Mouse (Mus musculus) cerebellum, postnatal 14 days (tissue): Measurements from ENCODE around the gene Ttc30b.
"Not testable (repeated sequence)": the region's sequence is repeated elsewhere in the genome, so short reads cannot be mapped to it uniquely, and the experiment has no call there.

Source experiments
- DNase-seq, 2 experiments: peaks; one replicate each; pipeline ENCODE4 v3.0.0; 2021; ENCODE audit warnings: mixed read lengths in 2 of 2

Ttc30b gene

DNA sequence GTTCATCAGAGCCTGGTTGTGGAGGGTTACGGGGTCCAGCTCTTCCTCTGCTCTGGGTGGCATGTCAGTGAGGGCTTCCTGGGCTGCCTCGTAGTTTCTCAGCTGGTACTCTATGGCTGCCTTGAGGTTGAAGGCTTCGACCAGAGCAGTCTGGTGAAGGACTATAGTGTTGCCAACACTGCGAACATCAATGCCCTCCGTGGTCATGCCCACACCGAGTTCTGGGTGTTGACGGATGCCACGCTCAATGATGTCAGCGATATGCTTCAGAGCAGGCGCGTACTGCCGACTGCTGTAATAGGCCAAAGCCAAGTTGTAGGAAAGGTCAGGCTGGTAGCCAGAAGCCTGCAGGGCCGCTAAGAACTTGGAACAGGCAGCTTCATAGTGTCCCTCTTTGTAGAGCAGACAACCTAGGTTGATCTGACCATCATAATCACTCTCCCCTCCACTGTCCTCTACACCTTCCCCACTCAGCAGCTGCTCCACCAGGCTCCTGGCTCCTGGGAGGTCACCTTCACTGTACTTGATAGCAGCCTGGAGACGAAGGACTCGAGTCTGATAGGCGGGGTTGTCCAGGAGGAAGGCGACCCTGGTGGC is 767 bp downstream of the Ttc30b start:
- DNase-seq, result peak; percentile 74

DNA sequence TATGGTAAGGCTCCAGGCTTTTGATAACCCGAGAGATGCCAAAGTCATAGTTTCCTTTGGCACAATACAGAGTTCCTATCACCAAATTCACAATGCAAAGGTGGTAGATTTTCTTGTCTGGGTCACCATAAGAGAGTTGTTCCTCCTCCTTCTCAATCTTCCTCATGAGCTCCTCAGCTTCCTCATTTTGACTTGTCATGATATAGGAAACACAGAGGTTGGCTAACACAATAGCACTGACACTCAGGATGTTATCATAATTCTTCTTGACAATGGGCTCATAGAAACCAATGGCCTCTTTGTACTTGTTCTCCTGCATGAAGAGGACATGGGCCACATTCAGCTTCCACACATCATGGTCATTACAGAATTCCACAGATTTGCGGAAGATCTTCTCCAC is 1.7 kb downstream of the Ttc30b start:
- DNase-seq, result not testable (repeated sequence)

DNA sequence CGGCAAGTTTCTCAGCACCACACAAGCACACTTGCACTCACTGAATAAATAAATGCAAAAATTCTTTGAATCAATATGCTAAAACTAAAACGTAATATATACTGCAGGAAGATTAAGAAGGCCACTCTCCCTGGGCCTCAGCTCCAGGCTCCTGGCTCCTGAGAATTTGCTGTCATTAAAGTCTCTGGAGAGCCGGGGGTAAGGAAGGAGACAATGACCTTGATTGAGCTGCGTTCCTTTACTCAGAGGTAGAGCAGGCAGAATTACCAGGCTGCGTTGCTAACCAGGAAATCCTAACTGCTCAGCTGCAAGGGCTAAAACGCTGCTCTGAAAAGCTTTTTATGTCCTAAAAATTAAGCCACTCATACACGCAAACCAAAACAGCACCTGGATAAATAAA is 4.8 kb downstream of the Ttc30b start:
- no peak for DNase-seq

DNA sequence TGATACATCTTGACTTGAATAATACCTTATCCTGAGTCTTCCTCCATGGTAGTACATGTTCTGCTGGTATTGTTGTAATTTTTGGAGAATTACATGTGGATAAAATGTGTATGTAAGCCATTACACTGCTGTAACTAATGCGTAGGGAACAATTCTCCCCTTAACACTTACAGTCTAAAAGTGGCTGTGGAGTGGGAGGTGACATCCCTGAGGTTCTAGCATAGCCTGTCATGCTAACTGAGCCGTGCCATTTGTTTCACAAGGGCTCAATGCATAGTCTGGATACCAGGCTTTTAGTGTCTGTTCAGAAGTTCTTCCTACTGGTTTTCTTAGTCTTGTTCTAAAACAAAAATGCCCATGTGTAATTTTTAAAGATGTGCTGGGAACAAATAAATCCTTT is 7.4 kb downstream of the Ttc30b start:
- DNase-seq, result no peak

DNA sequence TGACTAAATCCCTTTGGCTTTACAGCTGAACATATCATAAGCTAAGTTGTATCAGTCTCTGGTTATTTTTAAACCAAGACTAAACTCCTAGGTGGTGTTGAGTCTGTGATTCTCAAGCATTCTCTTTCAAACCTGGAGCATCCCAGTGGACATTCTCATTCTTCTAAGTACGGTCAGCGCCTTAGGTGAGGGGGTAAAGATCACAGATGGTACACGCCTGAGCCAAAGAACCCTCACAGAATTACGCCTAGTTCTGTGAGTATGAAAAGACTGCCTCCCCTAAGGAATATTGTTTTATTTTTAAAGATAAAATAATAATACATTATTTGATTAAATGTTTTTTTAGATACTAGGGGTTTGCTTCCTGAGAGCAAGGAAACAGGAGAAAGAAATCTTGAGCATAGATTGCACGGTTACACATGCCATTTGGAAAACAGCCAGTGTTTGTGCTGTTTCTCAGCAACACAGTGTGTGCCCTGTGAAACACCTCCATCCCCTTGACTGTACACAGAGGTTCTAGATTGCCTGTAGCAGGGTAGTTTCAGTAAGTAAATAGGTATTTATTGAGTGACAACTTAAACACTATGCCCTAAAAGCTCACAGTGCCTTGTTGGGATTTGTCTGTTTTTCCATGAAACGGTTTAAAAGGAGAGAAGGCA is 8.5 kb downstream of the Ttc30b start:
- DNase-seq, result peak; percentile 46 to 68

DNA sequence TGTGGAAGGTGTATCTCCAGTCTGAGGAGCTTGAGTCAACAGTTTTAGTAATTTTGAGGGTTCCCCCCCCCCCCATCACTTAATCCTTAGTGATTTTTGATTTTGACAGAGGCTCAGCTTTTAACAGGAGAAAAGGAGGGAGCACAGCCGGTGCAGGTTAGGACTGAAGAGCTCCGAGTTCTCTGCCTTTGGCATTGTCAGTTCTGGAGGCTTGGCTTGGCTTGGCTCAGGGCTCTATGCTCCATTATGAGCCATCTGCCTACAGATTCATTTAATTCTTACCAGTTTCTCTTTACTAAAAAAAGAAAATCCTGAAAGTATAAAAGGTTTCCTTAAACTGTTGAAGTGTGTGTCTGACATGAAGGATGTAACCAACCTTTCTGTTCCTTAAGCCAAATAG is 9.2 kb downstream of the Ttc30b start:
- peak; percentile 76 to 77 for DNase-seq

DNA sequence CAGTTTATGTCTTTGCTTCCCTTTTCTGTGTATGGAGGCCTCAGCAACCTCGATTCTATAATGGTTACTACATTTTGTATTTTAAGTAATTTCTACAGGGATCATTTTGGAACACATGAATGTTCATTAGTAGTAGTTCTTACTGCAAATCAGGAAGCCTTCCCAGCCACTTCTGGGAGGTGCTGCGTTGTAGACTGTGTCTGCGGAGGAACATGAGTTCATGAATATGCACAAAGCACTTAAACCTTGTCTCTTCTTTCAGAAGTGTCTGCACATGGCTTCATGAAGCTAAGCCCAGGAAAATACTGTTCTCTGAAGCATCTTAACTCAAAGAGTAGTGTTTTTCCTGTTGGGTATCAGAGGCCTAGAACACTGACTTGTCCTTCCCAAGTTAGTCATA is 10.4 kb downstream of the Ttc30b start:
- DNase-seq, result peak in 1 of 2 experiments; percentile 18

DNA sequence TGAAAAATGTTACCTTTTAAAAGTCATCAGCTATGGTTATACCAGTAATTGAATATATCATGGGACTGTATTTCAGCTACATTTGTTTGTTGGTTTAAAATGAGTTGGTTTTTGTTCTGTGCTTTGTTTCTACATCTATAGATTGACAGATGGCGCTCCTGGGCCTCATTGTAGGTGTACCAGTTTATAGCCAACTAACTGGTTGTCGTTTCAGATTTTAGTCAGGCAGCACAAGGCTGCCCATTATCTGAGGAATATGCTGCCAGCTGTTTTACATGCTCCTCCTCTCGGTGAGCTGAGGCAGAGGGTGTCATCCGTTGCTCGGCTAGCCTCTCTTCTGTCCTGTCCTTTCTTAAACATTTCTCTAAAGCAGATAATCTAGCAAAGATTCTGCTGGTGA is 12.3 kb downstream of the Ttc30b start:
- DNase-seq, result peak; percentile 38 to 51

DNA sequence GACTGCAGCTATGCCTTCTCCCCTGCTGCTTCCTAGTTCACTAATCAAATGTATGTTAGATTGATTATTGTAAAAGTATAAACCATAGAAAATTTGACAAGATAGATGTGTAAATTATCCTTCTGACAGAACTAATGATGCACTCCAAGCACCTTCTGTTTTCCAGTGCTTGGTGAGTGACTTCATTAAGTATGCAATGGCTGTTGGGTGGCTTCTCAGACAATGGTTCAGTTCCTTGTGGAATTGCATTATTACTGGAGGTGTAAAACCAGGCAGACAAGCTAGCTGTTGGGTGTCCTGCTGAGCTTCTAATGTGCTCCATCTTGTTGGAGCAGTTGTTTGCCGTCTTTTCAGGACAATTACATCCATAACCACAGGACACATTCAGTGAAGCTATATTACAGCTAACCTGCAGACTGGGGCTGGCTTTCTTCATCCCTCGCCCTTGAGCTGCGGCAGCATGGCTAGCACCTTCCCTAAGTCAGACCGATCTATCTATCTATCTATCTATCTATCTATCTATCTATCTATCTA is 14.5 kb downstream of the Ttc30b start:
- no peak for DNase-seq

DNA sequence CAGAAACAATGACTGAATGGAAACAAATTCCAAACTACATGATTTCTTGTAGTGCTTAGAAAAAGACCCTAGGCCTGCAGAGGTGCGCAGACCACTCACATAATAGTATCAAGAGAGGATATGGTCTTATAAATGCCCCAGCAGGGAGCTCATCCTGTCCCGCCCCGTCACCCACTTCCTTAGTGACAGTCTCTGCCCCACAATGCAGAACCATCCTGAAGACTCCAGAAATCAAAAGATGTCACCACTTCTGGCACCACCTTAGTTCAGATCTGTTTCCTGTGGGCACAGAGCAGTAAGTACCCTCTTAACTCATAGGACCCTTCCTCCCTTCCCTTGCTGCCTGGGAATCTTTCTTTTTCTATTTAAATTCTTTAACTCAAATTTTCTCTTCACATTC is 23.3 kb downstream of the Ttc30b start:
- DNase-seq, result no peak

DNA sequence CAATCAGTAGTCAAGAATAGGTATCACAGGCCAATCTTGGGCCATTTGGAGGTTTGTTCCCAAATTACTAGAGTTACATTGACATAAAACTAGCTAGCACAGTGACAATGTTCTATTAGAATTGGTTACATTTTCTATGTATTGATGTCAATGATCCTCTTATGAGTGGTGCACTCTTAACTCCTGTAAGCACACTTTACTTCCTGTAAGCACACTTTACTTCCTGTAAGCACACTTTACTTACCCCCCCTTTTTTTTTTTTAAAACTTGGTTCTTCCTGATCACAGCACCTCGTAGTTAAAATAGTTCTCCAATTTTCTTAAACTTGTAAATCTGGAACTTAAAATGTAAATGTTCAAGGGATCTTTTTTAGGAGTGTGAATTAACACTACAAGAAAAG is 31.2 kb downstream of the Ttc30b start:
- no peak for DNase-seq

DNA sequence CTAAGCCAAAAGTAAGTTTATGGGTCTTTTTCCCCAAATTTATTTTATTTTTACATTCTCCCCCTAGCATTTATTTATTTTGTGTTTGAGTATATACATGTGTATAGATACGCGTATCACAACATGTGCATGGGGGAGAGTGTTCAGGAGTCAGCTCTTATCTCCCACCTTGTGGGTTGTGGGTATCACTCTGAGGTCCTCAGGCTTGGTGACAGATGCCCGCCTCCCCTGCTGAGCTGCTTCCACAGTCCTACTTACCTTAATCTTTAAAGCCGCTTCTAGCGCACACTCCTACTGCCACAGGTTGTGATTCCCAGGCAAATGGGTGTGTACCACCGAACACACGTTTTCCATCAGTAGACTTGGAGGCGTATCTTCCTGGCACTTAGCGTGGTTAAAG is 36.5 kb downstream of the Ttc30b start:
- DNase-seq, result no peak

DNA sequence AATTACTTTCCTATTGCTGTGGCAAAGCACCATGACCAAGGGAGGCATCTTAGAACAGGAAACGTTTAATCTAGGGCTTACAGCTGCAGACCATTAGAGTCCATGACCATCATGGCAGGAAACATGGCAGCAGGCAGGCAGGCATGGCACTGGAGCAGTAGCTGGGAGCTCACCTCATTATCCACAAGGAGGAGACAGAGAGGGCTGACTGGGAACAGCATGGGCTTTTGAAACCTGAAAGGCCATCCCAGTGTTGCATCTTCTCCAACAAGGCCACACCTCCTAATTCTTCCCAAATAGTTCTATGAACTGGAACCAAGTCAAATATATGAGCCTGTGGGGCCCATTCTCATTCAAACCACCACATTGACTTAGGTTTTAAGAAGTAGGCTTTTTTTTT is 38.1 kb downstream of the Ttc30b start:
- no peak for DNase-seq

DNA sequence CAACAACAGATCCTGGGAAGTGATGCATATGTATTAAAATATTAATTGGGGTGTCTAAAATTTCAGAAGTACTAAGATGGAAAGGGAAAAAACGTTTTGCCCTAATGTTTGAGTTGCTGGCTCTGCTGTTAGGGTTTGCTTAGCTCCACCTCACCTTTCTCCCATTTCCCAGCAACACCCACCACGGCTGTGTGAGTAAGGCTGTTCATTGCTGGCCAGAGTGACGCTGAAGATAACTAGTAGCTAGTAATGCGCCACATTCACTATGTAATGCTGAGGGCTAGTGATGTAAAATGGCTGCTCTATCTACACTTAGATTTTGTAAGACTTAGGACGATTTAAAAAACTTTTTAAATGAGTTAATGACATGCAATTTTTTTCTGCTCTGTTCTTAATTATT is 42.7 kb downstream of the Ttc30b start:
- no peak for DNase-seq

DNA sequence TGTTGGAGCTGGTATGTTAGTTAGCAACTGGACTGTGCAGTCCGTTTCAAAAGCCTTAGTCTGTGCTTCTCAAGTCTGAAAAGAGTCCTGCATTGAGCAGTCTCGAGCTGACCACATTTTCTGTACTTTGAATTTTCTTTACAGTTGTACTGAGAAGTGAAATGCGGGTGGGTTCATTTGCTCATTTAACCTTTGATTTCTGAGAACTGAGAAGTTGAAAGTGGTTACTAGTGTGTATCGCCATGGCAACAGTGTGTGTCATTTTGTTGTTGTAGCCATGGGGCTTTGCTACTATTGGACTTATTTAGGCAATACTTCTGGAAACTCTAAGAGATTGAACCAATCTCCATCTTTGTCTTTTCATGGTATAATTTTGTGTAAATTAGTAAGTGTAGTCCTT is 46.4 kb downstream of the Ttc30b start:
- DNase-seq, result no peak
